Mouse (Mus musculus): Measurements from ENCODE around the gene Asb6.

GRCm38 (mm10) chr2:30845152-30846070, 15.3 kb upstream of the Asb6 start:
- TF ChIP-seq ETS1 (conservative IDR thresholded peaks at IDR 0.05; ENCODE audit: low read depth, low read length) (no peak), POLR2A (IDR thresholded peaks at IDR 0.05; ENCODE audit: low read depth, low read length) (no peak), TCF12 (IDR thresholded peaks at IDR 0.05; ENCODE audit: low read depth, low read length) (no peak), CTCF (conservative IDR thresholded peaks at IDR 0.05 in 1 of 2, IDR thresholded peaks at IDR 0.05 in 1 of 2; ENCODE audit: low read depth in 2 of 2, low read length in 2 of 2) (no peak)
